Comparison of ENCODE assay signal across 9 mouse cellular contexts in the genomic region with DNA sequence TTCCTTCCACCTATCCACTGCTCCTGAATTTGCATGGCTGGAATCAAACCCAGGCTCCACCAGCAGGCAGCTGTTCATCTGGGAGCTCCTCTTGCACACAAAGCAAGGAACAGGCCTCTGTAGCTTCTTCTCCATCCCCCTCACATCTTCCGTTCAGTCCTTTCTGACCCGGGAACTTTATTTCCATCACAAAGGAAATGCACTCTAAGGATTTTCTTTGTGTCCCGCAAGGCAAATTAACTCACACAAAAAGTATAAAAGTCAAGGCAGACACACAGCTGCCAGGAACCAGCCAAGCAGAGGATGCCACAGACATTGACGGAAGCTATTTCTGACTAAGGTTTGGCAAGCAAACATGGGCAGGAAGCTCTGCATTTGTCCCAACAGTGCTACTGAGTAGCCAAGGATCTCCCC. TPM values are rescaled to one million over a fixed set of nuclear protein-coding genes. Genes with fewer than 3 reads are reported as not detected.
DNase-seq lines count a peak whose midpoint lies in the region; ATAC-seq and TF ChIP-seq lines count a peak whose summit lies in the region.
"Had no signal": no experiment of that assay in that cellular context is flagged by ENCODE, and none has a peak within 500 bp of the region (broad histone marks: within the 10 kb centered on the region; RNA-seq: fewer than 3 reads in every experiment).

No protein-coding gene starts in this region.

- ATAC-seq in hindbrain, postnatal 0 days, result no peak
- no peak for ATAC-seq in megakaryocyte-erythroid progenitor cell, adult 5-6 weeks (replicated peaks; ENCODE audit: low FRiP score, low TSS enrichment, poor library complexity, severe bottlenecking)

- no peaks in the 10 kb centered on the region for H3K9me3 ChIP-seq in hindbrain, postnatal 0 days (ENCODE audit: low read length)

- no peak for TF ChIP-seq CTCF in brain, embryonic 14.5 days (IDR thresholded peaks at IDR 0.05; ENCODE audit: borderline replicate concordance, extremely low read depth, insufficient read depth, insufficient read length)
- TF ChIP-seq CTCF in hindbrain, postnatal 0 days (IDR thresholded peaks at IDR 0.05; ENCODE audit: low read depth), result no peak

- intact Hi-C loops in left cerebral cortex, postnatal 10 days (cut with DNase I), result no loop called here

- H3K27ac ChIP-seq in hindbrain, postnatal 0 days, result no peak overlapping the region

- TF ChIP-seq POLR2A in brain, embryonic 14.5 days (IDR thresholded peaks at IDR 0.05; ENCODE audit: borderline replicate concordance, extremely low read depth, insufficient read depth, insufficient read length, poor library complexity, severe bottlenecking), result no peak

- H3K4me3 ChIP-seq in hindbrain, postnatal 0 days (ENCODE audit: low read length), result no peak overlapping the region

- 19% methylated on average over 4 of the region's 4 CpGs for WGBS in hindbrain, postnatal 0 days

- DNase-seq in heart, adult 9 months (ENCODE audit: low spot score in 2 of 2), result peak; percentile 29 to 30
- no peak for DNase-seq in heart, postnatal 4 days
- peak; percentile 77 for DNase-seq in brain, embryonic 14.5 days (ENCODE audit: low read depth)
- peak; percentile 26 for DNase-seq in hindbrain, postnatal 0 days (ENCODE audit: low spot score)
- peak; percentile 22 to 37 for DNase-seq in lung, postnatal 4 days
- DNase-seq in urinary bladder, postnatal 36 days (ENCODE audit: low spot score in 2 of 2), result no peak
- no peak for DNase-seq in left cerebral cortex, postnatal 10 days (ENCODE audit: extremely low spot score in 1 of 2, low spot score in 2 of 2)

- H3K4me1 ChIP-seq in hindbrain, postnatal 0 days (ENCODE audit: insufficient read depth, low read length), result peaks cover 7% of the 10 kb centered on the region

- H3K9ac ChIP-seq in hindbrain, postnatal 0 days (replicated peaks; ENCODE audit: low read length), result no peak overlapping the region

- H3K27me3 ChIP-seq in hindbrain, postnatal 0 days (ENCODE audit: insufficient read depth, low read length), result no peaks in the 10 kb centered on the region

- H3K36me3 ChIP-seq in hindbrain, postnatal 0 days (ENCODE audit: insufficient read depth, low read length), result no peaks in the 10 kb centered on the region

- H3K4me2 ChIP-seq in hindbrain, postnatal 0 days (ENCODE audit: low read depth, low read length), result no peak overlapping the region

RNA-seq across cellular contexts. Expression of gene Golm1, which starts 18.6 kb away (rescaled TPM):
- total RNA-seq in heart, postnatal 4 days (2021), result 10 to 100 TPM; 29.0 to 31.5 TPM
- polyA plus RNA-seq in brain, embryonic 14.5 days (2012; rRNA removed), result 25.3 and 25.8 TPM in 2 replicates
- 16.8 and 17.9 TPM in 2 replicates for total RNA-seq in hindbrain, postnatal 0 days (2014; rRNA removed)
- polyA plus RNA-seq in hindbrain, postnatal 0 days (2015; fragmentation: Nextera tagmentation; extraction: Ambion mirVana), result 20.2 and 22.9 TPM in 2 replicates
- total RNA-seq in left cerebral cortex, postnatal 10 days (2021), result 10 to 100 TPM; 15.5 to 15.9 TPM
- total RNA-seq in megakaryocyte-erythroid progenitor cell, adult 5-6 weeks (2014; fragmentation: Nextera tagmentation), result 69.6 and 76.7 TPM in 2 replicates
- 101 and 137 TPM in 2 replicates for total RNA-seq in megakaryocyte-erythroid progenitor cell, adult 5-6 weeks (2017)

RNA-seq across cellular contexts. Expression of gene 4921517D22Rik, which starts 36.9 kb away (rescaled TPM):
- not detected for total RNA-seq in heart, postnatal 4 days (2021)
- not detected in 2 replicates for polyA plus RNA-seq in brain, embryonic 14.5 days (2012; rRNA removed)
- total RNA-seq in hindbrain, postnatal 0 days (2014; rRNA removed), result not detected in 2 replicates
- polyA plus RNA-seq in hindbrain, postnatal 0 days (2015; fragmentation: Nextera tagmentation; extraction: Ambion mirVana), result not detected in 2 replicates
- not detected for total RNA-seq in left cerebral cortex, postnatal 10 days (2021)
- not detected in 2 replicates for total RNA-seq in megakaryocyte-erythroid progenitor cell, adult 5-6 weeks (2014; fragmentation: Nextera tagmentation)
- total RNA-seq in megakaryocyte-erythroid progenitor cell, adult 5-6 weeks (2017), result not detected in 2 replicates
- total RNA-seq: MEL had no signal

RNA-seq across cellular contexts. Expression of gene Spata31d1a, which starts 53.1 kb away (rescaled TPM):
- total RNA-seq in heart, postnatal 4 days (2021), result not detected
- 0.01 and 0.04 TPM in 2 replicates for polyA plus RNA-seq in brain, embryonic 14.5 days (2012; rRNA removed)
- not detected in 2 replicates for total RNA-seq in hindbrain, postnatal 0 days (2014; rRNA removed)
- polyA plus RNA-seq in hindbrain, postnatal 0 days (2015; fragmentation: Nextera tagmentation; extraction: Ambion mirVana), result 0.09 and 0.16 TPM in 2 replicates
- total RNA-seq in left cerebral cortex, postnatal 10 days (2021), result under 1 TPM; 0.19 to 0.20 TPM
- 0.28 TPM in 1 of 2 replicates, not detected in the other for total RNA-seq in megakaryocyte-erythroid progenitor cell, adult 5-6 weeks (2014; fragmentation: Nextera tagmentation)
- total RNA-seq in megakaryocyte-erythroid progenitor cell, adult 5-6 weeks (2017), result not detected in 2 replicates
- total RNA-seq: MEL had no signal

RNA-seq across cellular contexts. Expression of gene Spata31d1b, which starts 55.1 kb away (rescaled TPM):
- total RNA-seq in heart, postnatal 4 days (2021), result not detected
- 0.01 and 0.03 TPM in 2 replicates for polyA plus RNA-seq in brain, embryonic 14.5 days (2012; rRNA removed)
- total RNA-seq in hindbrain, postnatal 0 days (2014; rRNA removed), result 0.21 TPM in 1 of 2 replicates, not detected in the other
- polyA plus RNA-seq in hindbrain, postnatal 0 days (2015; fragmentation: Nextera tagmentation; extraction: Ambion mirVana), result not detected in 2 replicates
- total RNA-seq in left cerebral cortex, postnatal 10 days (2021), result not detected
- not detected in 2 replicates for total RNA-seq in megakaryocyte-erythroid progenitor cell, adult 5-6 weeks (2014; fragmentation: Nextera tagmentation)
- total RNA-seq in megakaryocyte-erythroid progenitor cell, adult 5-6 weeks (2017), result not detected in 2 replicates
- total RNA-seq: MEL had no signal

Comparison
In these comparisons a context has a peak if more than half of its experiments do, and no peak if none do; other contexts are left out.
1. DNase-seq: peak in heart, adult 9 months (2 of 2), brain, embryonic 14.5 days (single experiment), hindbrain, postnatal 0 days (single experiment) and lung, postnatal 4 days (2 of 2); none in heart, postnatal 4 days (single experiment), urinary bladder, postnatal 36 days (0 of 2) and left cerebral cortex, postnatal 10 days (0 of 2).